11 mouse cellular contexts compared by ENCODE assay signal in the genomic region with DNA sequence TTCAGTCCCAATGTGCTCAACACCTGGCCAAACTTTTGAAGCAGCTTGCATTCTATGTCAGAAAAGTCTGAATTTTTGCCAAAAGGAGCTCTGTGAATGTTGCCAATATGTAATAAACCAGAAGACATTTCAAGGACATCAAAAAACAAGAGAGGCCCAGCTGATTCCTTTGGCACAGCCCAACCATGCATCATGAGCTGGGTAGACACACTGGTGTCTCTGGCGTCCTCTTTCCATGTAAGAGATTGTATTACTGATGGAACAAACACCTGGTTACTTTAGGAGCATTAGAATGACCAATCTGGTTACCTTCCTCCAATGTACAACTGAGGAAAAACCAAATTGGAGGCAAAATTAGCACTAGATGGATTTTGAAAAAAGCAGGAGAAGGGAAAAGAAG. TPM values are rescaled to one million over a fixed set of nuclear protein-coding genes. Genes with fewer than 3 reads are reported as not detected.
DNase-seq lines count a peak whose midpoint lies in the region; ATAC-seq and TF ChIP-seq lines count a peak whose summit lies in the region.
"Had no signal": no experiment of that assay in that cellular context is flagged by ENCODE, and none has a peak within 500 bp of the region (broad histone marks: within the 10 kb centered on the region; RNA-seq: fewer than 3 reads in every experiment).

No protein-coding gene starts in this region.

- H3K9ac ChIP-seq in intestine, embryonic 16.5 days (ENCODE audit: low read depth, low read length), result no peak overlapping the region
- H3K9ac ChIP-seq in midbrain, postnatal 0 days (replicated peaks; ENCODE audit: low read length, poor library complexity, severe bottlenecking), result no peak overlapping the region

- H3K36me3 ChIP-seq in forebrain, embryonic 10.5 days (replicated peaks), result peaks cover 40% of the 10 kb centered on the region
- no peaks in the 10 kb centered on the region for H3K36me3 ChIP-seq in intestine, embryonic 16.5 days (ENCODE audit: control insufficient read depth, insufficient read depth, low read length)
- no peaks in the 10 kb centered on the region for H3K36me3 ChIP-seq in midbrain, postnatal 0 days (ENCODE audit: insufficient read depth, low read length)

- peaks cover 94% of the 10 kb centered on the region for H3K4me1 ChIP-seq in forebrain, embryonic 10.5 days
- peaks cover 59% of the 10 kb centered on the region for H3K4me1 ChIP-seq in intestine, embryonic 16.5 days (ENCODE audit: control insufficient read depth, insufficient read depth, low read length)
- H3K4me1 ChIP-seq in midbrain, postnatal 0 days (ENCODE audit: insufficient read depth, low read length), result peaks cover 14% of the 10 kb centered on the region

- DNase-seq in cerebellum, postnatal 10 days, result peak; percentile 24 to 39
- DNase-seq in cerebellum, adult 18-20 months, result no peak
- no peak for DNase-seq in forebrain, embryonic 10.5 days (ENCODE audit: extremely low spot score, low spot score)
- no peak for DNase-seq in midbrain, postnatal 0 days (ENCODE audit: low spot score)
- no peak for DNase-seq in spleen, postnatal 4 days (ENCODE audit: low spot score in 2 of 2)
- DNase-seq in yolk sac, embryonic 10.5 days (ENCODE audit: low spot score), result no peak
- DNase-seq: B cell, adult 2 months; gastrocnemius, postnatal 14 days; kidney, adult 8-10 months had no signal

- 64% methylated on average over 1 of the region's 1 CpGs for WGBS in forebrain, embryonic 10.5 days
- 31% methylated on average over 1 of the region's 1 CpGs for WGBS in intestine, embryonic 16.5 days
- 36% methylated on average over 1 of the region's 1 CpGs for WGBS in midbrain, postnatal 0 days

- H3K4me2 ChIP-seq in intestine, embryonic 16.5 days (ENCODE audit: low read depth, low read length), result peak overlapping the region; percentile 15
- H3K4me2 ChIP-seq in midbrain, postnatal 0 days (ENCODE audit: low read depth, low read length, poor library complexity, severe bottlenecking), result peak overlapping the region; percentile 20; the same call in 1 of the 2 replicates

- H3K27ac ChIP-seq in forebrain, embryonic 10.5 days, result no peak overlapping the region
- peak overlapping the region; percentile 27 for H3K27ac ChIP-seq in intestine, embryonic 16.5 days (ENCODE audit: low read length)
- no peak overlapping the region for H3K27ac ChIP-seq in midbrain, postnatal 0 days (ENCODE audit: low read depth, low read length)

- no peak for ATAC-seq in intestine, embryonic 16.5 days
- no peak for ATAC-seq in midbrain, postnatal 0 days (ENCODE audit: low FRiP score)
- ATAC-seq in monocyte, adult 5-6 weeks (replicated peaks; ENCODE audit: insufficient number of reproducible peaks, low FRiP score, low TSS enrichment, poor library complexity, severe bottlenecking), result no peak

- H3K27me3 ChIP-seq in forebrain, embryonic 10.5 days (ENCODE audit: poor library complexity, severe bottlenecking), result no peaks in the 10 kb centered on the region
- H3K27me3 ChIP-seq in intestine, embryonic 16.5 days (replicated peaks; ENCODE audit: control insufficient read depth, insufficient read depth, low read length), result no peaks in the 10 kb centered on the region
- H3K27me3 ChIP-seq in midbrain, postnatal 0 days (ENCODE audit: insufficient read depth, low read length), result no peaks in the 10 kb centered on the region

- no peaks in the 10 kb centered on the region for H3K9me3 ChIP-seq in forebrain, embryonic 10.5 days
- H3K9me3 ChIP-seq in intestine, embryonic 16.5 days (ENCODE audit: control insufficient read depth, low read length), result no peaks in the 10 kb centered on the region
- no peaks in the 10 kb centered on the region for H3K9me3 ChIP-seq in midbrain, postnatal 0 days (ENCODE audit: low read length)

- H3K4me3 ChIP-seq in forebrain, embryonic 10.5 days, result peak overlapping the region; percentile 45; the same call in 1 of the 2 replicates
- H3K4me3 ChIP-seq in intestine, embryonic 16.5 days (ENCODE audit: low read length), result no peak overlapping the region
- H3K4me3 ChIP-seq in midbrain, postnatal 0 days (ENCODE audit: low read depth, low read length), result no peak overlapping the region

- no peak for TF ChIP-seq CTCF in midbrain, postnatal 0 days (IDR thresholded peaks at IDR 0.05)

RNA-seq across cellular contexts. Expression of a gene that starts 6.5 kb away (rescaled TPM):
- polyA plus RNA-seq in forebrain, embryonic 10.5 days (2016; fragmentation: Nextera tagmentation; extraction: Ambion mirVana), result 92.6 and 97.4 TPM in 2 replicates
- polyA plus RNA-seq in intestine, embryonic 16.5 days (2015; fragmentation: Nextera tagmentation; extraction: Ambion mirVana), result 49.5 and 53.8 TPM in 2 replicates
- total RNA-seq in midbrain, postnatal 0 days (2014; rRNA removed), result 70.4 and 73.9 TPM in 2 replicates
- 81.1 and 88.9 TPM in 2 replicates for polyA plus RNA-seq in midbrain, postnatal 0 days (2015; fragmentation: Nextera tagmentation; extraction: Ambion mirVana)
- 6.2 to 29.4 TPM (median 22.7 TPM) in 3 replicates for total RNA-seq in monocyte, adult 5-6 weeks (2017)

Comparison
In these comparisons a context has a peak if more than half of its experiments do, and no peak if none do; other contexts are left out.
1. DNase-seq: peak in cerebellum, postnatal 10 days (2 of 2); none in cerebellum, adult 18-20 months (0 of 2), forebrain, embryonic 10.5 days (single experiment), midbrain, postnatal 0 days (single experiment), spleen, postnatal 4 days (0 of 2) and yolk sac, embryonic 10.5 days (single experiment).